Mouse (Mus musculus): ENCODE data around the gene Klf8. TPM values are rescaled to one million over a fixed set of nuclear protein-coding genes. Genes with fewer than 3 reads are reported as not detected.
"Not testable (repeated sequence)": the region's sequence is repeated elsewhere in the genome, so short reads cannot be mapped to it uniquely, and the experiment has no call there.

Gene Klf8
- polyA plus RNA-seq, 1 experiment from 2014 or later = 5.9 TPM

DNA sequence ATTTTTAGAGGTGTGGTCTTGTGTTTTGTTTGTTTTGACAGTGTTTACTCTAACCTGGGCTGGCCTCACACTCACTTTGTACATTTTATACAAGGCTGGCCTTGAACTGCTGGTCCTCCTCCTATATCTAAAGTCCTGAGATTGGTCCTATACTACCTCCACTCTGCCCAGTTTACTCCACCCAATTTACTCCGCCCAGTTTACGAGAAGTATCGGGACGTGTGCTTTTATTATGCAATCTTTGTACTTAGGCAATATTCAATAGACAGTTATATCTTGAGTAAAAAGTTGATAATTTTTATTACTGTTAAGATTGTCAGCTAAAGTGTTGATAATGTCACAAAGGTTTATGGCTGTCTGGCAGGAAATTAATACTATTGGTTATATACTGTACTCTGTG lies 74.1 kb downstream of the Klf8 start:
- no peak overlapping the region for H3K9ac ChIP-seq
- DNase-seq (ENCODE audit: low spot score) (no peak), ATAC-seq (ENCODE audit: low FRiP score) (no peak)
- H3K27ac ChIP-seq = no peak overlapping the region
- no peaks in the 10 kb centered on the region for H3K36me3 ChIP-seq (replicated peaks; ENCODE audit: control insufficient read depth, insufficient read depth)
- no peaks in the 10 kb centered on the region for H3K27me3 ChIP-seq (ENCODE audit: control insufficient read depth, insufficient read depth, low read length)
- no peaks in the 10 kb centered on the region for H3K9me3 ChIP-seq (ENCODE audit: control insufficient read depth, low read length)
- no peak overlapping the region for H3K4me2 ChIP-seq (replicated peaks)
- no peak overlapping the region for H3K4me3 ChIP-seq (replicated peaks; ENCODE audit: low read length)
- H3K4me1 ChIP-seq (replicated peaks; ENCODE audit: control insufficient read depth, insufficient read depth, low read length) = no peaks in the 10 kb centered on the region
- 97% methylated on average over 4 of the region's 4 CpGs for WGBS

DNA sequence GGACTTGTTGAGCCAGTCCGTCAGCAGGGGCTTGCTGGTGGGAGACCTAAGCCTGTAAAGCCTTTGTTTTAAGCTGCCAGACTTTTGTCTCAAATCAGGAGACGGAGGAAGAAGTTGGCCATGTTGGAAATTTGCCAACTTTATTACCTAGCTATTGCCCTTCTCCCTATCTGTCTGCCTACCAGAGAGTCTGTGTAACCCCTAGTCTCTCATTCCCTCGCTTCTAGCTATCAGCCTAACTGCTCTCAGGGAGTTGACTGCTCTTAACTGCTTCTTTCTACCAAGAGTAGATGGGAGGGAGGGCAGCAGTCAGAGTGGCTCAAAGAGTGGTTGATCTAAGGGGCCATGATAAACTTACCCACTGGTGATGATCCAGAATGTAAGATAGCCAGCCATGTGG lies 85.8 kb downstream of the Klf8 start:
- Histone ChIP-seq H3K4me3 (replicated peaks; ENCODE audit: low read length) (no peak overlapping the region), H3K9me3 (ENCODE audit: control insufficient read depth, low read length) (no peaks in the 10 kb centered on the region), H3K4me2 (replicated peaks) (no peak overlapping the region), H3K36me3 (replicated peaks; ENCODE audit: control insufficient read depth, insufficient read depth) (no peaks in the 10 kb centered on the region), H3K4me1 (replicated peaks; ENCODE audit: control insufficient read depth, insufficient read depth, low read length) (no peaks in the 10 kb centered on the region), H3K27ac (no peak overlapping the region), H3K9ac (no peak overlapping the region), H3K27me3 (ENCODE audit: control insufficient read depth, insufficient read depth, low read length) (no peaks in the 10 kb centered on the region)
- DNase-seq (ENCODE audit: low spot score) (no peak), ATAC-seq (ENCODE audit: low FRiP score) (no peak)
- 59% methylated on average over 3 of the region's 3 CpGs for WGBS

- H3K9ac ChIP-seq; ATAC-seq (ENCODE audit: low FRiP score); H3K4me3 ChIP-seq (replicated peaks; ENCODE audit: low read length); H3K4me1 ChIP-seq (replicated peaks; ENCODE audit: control insufficient read depth, insufficient read depth, low read length); H3K4me2 ChIP-seq (replicated peaks); H3K36me3 ChIP-seq (replicated peaks; ENCODE audit: control insufficient read depth, insufficient read depth); DNase-seq (ENCODE audit: low spot score); H3K9me3 ChIP-seq (ENCODE audit: control insufficient read depth, low read length); H3K27me3 ChIP-seq (ENCODE audit: control insufficient read depth, insufficient read depth, low read length); H3K27ac ChIP-seq: not testable (repeated sequence)
- WGBS = 88% methylated on average over 3 of the region's 3 CpGs
These were observed 96.9 kb downstream of the Klf8 start for GRCm38 (mm10) chrX:153334140-153334539.

- peak overlapping the region; percentile 47 for H3K9ac ChIP-seq
- no peaks in the 10 kb centered on the region for H3K27me3 ChIP-seq (ENCODE audit: control insufficient read depth, insufficient read depth, low read length)
- peak; percentile 26 for DNase-seq (ENCODE audit: low spot score)
- 18% methylated on average over 39 of the region's 43 CpGs for WGBS
- H3K4me2 ChIP-seq (replicated peaks) = peak overlapping the region; percentile 70
- no peaks in the 10 kb centered on the region for H3K9me3 ChIP-seq (ENCODE audit: control insufficient read depth, low read length)
- peak; percentile 70 for ATAC-seq (ENCODE audit: low FRiP score)
- H3K4me3 ChIP-seq (replicated peaks; ENCODE audit: low read length) = peak overlapping the region; percentile 44
- 0 out of 2 replicates have a peak overlapping the region, but pooled peaks have one; percentile 5 for H3K27ac ChIP-seq
- H3K36me3 ChIP-seq (replicated peaks; ENCODE audit: control insufficient read depth, insufficient read depth) = no peaks in the 10 kb centered on the region
- 0 out of 2 replicates have a peak, but pooled peaks cover 6% of the 10 kb centered on the region for H3K4me1 ChIP-seq (replicated peaks; ENCODE audit: control insufficient read depth, insufficient read depth, low read length)
These were observed 122.3 kb downstream of the Klf8 start for GRCm38 (mm10) chrX:153359331-153360215.

- WGBS = 8% methylated on average over 15 of the region's 15 CpGs
- H3K36me3 ChIP-seq (replicated peaks; ENCODE audit: control insufficient read depth, insufficient read depth) = no peaks in the 10 kb centered on the region
- ATAC-seq (ENCODE audit: low FRiP score) = no peak; the same call in 1 of the 2 replicates
- peak; percentile 24 for DNase-seq (ENCODE audit: low spot score)
- H3K4me1 ChIP-seq (replicated peaks; ENCODE audit: control insufficient read depth, insufficient read depth, low read length) = 0 out of 2 replicates have a peak, but pooled peaks cover 6% of the 10 kb centered on the region
- H3K27me3 ChIP-seq (ENCODE audit: control insufficient read depth, insufficient read depth, low read length) = no peaks in the 10 kb centered on the region
- peak overlapping the region; percentile 47 for H3K9ac ChIP-seq
- 0 out of 2 replicates have a peak overlapping the region, but pooled peaks have one; percentile 5 for H3K27ac ChIP-seq
- H3K9me3 ChIP-seq (ENCODE audit: control insufficient read depth, low read length) = no peaks in the 10 kb centered on the region
- peak overlapping the region; percentile 44 for H3K4me3 ChIP-seq (replicated peaks; ENCODE audit: low read length)
- peak overlapping the region; percentile 70 for H3K4me2 ChIP-seq (replicated peaks)
These were observed 122.9 kb downstream of the Klf8 start for GRCm38 (mm10) chrX:153360216-153360590.

- ATAC-seq (ENCODE audit: low FRiP score) = 0 out of 2 replicates have a peak, but pooled peaks have one; percentile 51
- 29% methylated on average over 9 of the region's 9 CpGs for WGBS
These were observed 123.5 kb downstream of the Klf8 start for GRCm38 (mm10) chrX:153360666-153361269.

DNA sequence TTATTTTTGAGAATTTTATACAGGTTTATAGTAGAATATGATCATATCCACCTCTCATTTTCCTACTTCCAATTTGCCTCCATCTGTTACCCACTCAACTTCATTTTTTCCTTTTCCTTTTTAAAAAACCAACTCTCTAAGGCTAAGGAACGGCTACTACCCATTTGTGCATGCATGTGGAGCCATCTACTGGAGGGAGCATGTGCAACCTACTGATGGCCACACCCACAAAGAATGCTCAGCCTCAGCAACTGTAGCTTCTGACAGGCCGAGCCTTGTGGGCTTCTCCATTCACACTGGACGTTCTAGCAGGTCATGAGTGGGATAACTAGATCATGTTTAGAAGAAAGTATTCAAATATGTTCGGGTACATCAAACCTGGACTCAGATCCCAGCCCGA lies 129.5 kb downstream of the Klf8 start:
- DNase-seq (ENCODE audit: low spot score) = peak; percentile 52
- ATAC-seq (ENCODE audit: low FRiP score) = no peak; the same call in 1 of the 2 replicates
- H3K36me3 ChIP-seq (replicated peaks; ENCODE audit: control insufficient read depth, insufficient read depth) = no peaks in the 10 kb centered on the region
- no peak overlapping the region for H3K4me3 ChIP-seq (replicated peaks; ENCODE audit: low read length)
- no peaks in the 10 kb centered on the region for H3K9me3 ChIP-seq (ENCODE audit: control insufficient read depth, low read length)
- no peak overlapping the region for H3K27ac ChIP-seq
- no peak overlapping the region for H3K4me2 ChIP-seq (replicated peaks)
- WGBS = 41% methylated on average over 5 of the region's 5 CpGs
- H3K9ac ChIP-seq = no peak overlapping the region
- no peaks in the 10 kb centered on the region for H3K4me1 ChIP-seq (replicated peaks; ENCODE audit: control insufficient read depth, insufficient read depth, low read length)
- H3K27me3 ChIP-seq (ENCODE audit: control insufficient read depth, insufficient read depth, low read length) = no peaks in the 10 kb centered on the region

More at GRCm38 (mm10) chrX:153360666-153361269, 123.5 kb downstream of the Klf8 start:
- Histone ChIP-seq H3K4me3 (replicated peaks; ENCODE audit: low read length) (peak overlapping the region; percentile 44), H3K4me2 (replicated peaks) (peak overlapping the region; percentile 70), H3K9ac (peak overlapping the region; percentile 47), H3K9me3 (ENCODE audit: control insufficient read depth, low read length) (no peaks in the 10 kb centered on the region), H3K36me3 (replicated peaks; ENCODE audit: control insufficient read depth, insufficient read depth) (no peaks in the 10 kb centered on the region), H3K4me1 (replicated peaks; ENCODE audit: control insufficient read depth, insufficient read depth, low read length) (0 out of 2 replicates have a peak, but pooled peaks cover 6% of the 10 kb centered on the region), H3K27ac (no peak overlapping the region), H3K27me3 (ENCODE audit: control insufficient read depth, insufficient read depth, low read length) (no peaks in the 10 kb centered on the region)
- DNase-seq (ENCODE audit: low spot score) = no peak

GRCm38 (mm10) chrX:153369780-153370179 lies 132.5 kb downstream of the Klf8 start:
- ATAC-seq (ENCODE audit: low FRiP score) (no peak), DNase-seq (ENCODE audit: low spot score) (no peak)
- Histone ChIP-seq H3K4me3 (replicated peaks; ENCODE audit: low read length) (no peak overlapping the region), H3K9me3 (ENCODE audit: control insufficient read depth, low read length) (no peaks in the 10 kb centered on the region), H3K4me1 (replicated peaks; ENCODE audit: control insufficient read depth, insufficient read depth, low read length) (no peaks in the 10 kb centered on the region), H3K9ac (no peak overlapping the region), H3K36me3 (replicated peaks; ENCODE audit: control insufficient read depth, insufficient read depth) (no peaks in the 10 kb centered on the region), H3K27ac (no peak overlapping the region), H3K27me3 (ENCODE audit: control insufficient read depth, insufficient read depth, low read length) (no peaks in the 10 kb centered on the region), H3K4me2 (replicated peaks) (no peak overlapping the region)
- 37% methylated on average over 8 of the region's 8 CpGs for WGBS

- WGBS = 50% methylated on average over 3 of the region's 3 CpGs
- Histone ChIP-seq H3K4me2 (replicated peaks) (no peak overlapping the region; the same call in 1 of the 2 replicates), H3K4me1 (replicated peaks; ENCODE audit: control insufficient read depth, insufficient read depth, low read length) (0 out of 2 replicates have a peak, but pooled peaks cover 5% of the 10 kb centered on the region), H3K36me3 (replicated peaks; ENCODE audit: control insufficient read depth, insufficient read depth) (no peaks in the 10 kb centered on the region), H3K27ac (peak overlapping the region; percentile 43; the same call in 1 of the 2 replicates), H3K27me3 (ENCODE audit: control insufficient read depth, insufficient read depth, low read length) (no peaks in the 10 kb centered on the region), H3K4me3 (replicated peaks; ENCODE audit: low read length) (no peak overlapping the region), H3K9ac (no peak overlapping the region), H3K9me3 (ENCODE audit: control insufficient read depth, low read length) (no peaks in the 10 kb centered on the region)
- peak; percentile 24 for DNase-seq (ENCODE audit: low spot score)
- no peak for ATAC-seq (ENCODE audit: low FRiP score)
These were observed 137.8 kb downstream of the Klf8 start for GRCm38 (mm10) chrX:153375105-153375504.
